Mouse (Mus musculus) ES-E14 (cell line): ENCODE data around the gene Rfx4.

ENCODE experiments used
- CHD2 ChIP-seq: IDR thresholded peaks from 2 replicates; pipeline ENCODE4 v1.6.1; 2014; ENCODE audit warnings: mild to moderate bottlenecking, low read depth, low read length, inconsistent platforms
- ZC3H11A ChIP-seq: IDR thresholded peaks from 2 replicates; pipeline ENCODE4 v1.6.1; 2012; ENCODE audit warnings: low read depth, mild to moderate bottlenecking, inconsistent platforms, low read length, borderline replicate concordance
- ZNF384 ChIP-seq: IDR thresholded peaks from 2 replicates; pipeline ENCODE4 v1.6.1; 2012; ENCODE audit warnings: low read depth, low read length, inconsistent platforms

GRCm38 (mm10) chr10:84950384-84950783, 194.5 kb downstream of the Rfx4 start:
- TF ChIP-seq ZNF384 (no peak), CHD2 (no peak), ZC3H11A (no peak)
